Comparison of ENCODE assay signal across 7 mouse cellular contexts in genomic region chr15:25622867-25623471, GRCm38 (mm10). TPM values are rescaled to one million over a fixed set of nuclear protein-coding genes. Genes with fewer than 3 reads are reported as not detected.
DNase-seq lines count a peak whose midpoint lies in the region; ATAC-seq and TF ChIP-seq lines count a peak whose summit lies in the region.

No protein-coding gene starts in this region.

- H3K27ac ChIP-seq in hindbrain, embryonic 13.5 days = peak overlapping the region; percentile 60
- 0 out of 2 replicates have a peak overlapping the region, but pooled peaks have one; percentile 8 for H3K27ac ChIP-seq in midbrain, embryonic 15.5 days
- no peak overlapping the region for H3K27ac ChIP-seq in thymus, adult 2 months (ENCODE audit: control insufficient read depth, insufficient read depth, low read length)

- TF ChIP-seq CTCF in thymus, adult 2 months (IDR thresholded peaks at IDR 0.05; ENCODE audit: borderline replicate concordance, control insufficient read depth, extremely low read depth, insufficient read depth, low read length, poor library complexity) = peak; percentile 35; the same call in 1 of the 2 replicates

- H3K27me3 ChIP-seq in hindbrain, embryonic 13.5 days = peaks cover 16% of the 10 kb centered on the region
- 0 out of 2 replicates have a peak, but pooled peaks cover 10% of the 10 kb centered on the region for H3K27me3 ChIP-seq in midbrain, embryonic 15.5 days (replicated peaks)
- no peaks in the 10 kb centered on the region for H3K27me3 ChIP-seq in thymus, adult 2 months (ENCODE audit: control insufficient read depth, insufficient read depth, low read length)

- under 1% methylated on average over 61 of the region's 61 CpGs for WGBS in hindbrain, embryonic 13.5 days
- WGBS in midbrain, embryonic 15.5 days = under 1% methylated on average over 61 of the region's 61 CpGs
- WGBS in thymus, adult 2 months = under 1% methylated on average over 61 of the region's 61 CpGs

- no peaks in the 10 kb centered on the region for H3K36me3 ChIP-seq in hindbrain, embryonic 13.5 days
- H3K36me3 ChIP-seq in midbrain, embryonic 15.5 days (replicated peaks) = no peaks in the 10 kb centered on the region
- no peaks in the 10 kb centered on the region for H3K36me3 ChIP-seq in thymus, adult 2 months (ENCODE audit: control insufficient read depth, insufficient read depth, low read length)

- H3K9me3 ChIP-seq in hindbrain, embryonic 13.5 days = no peaks in the 10 kb centered on the region
- H3K9me3 ChIP-seq in midbrain, embryonic 15.5 days = no peaks in the 10 kb centered on the region

- DNase-seq in T-cell, adult 2 months (ENCODE audit: low spot score) = peak; percentile 50
- peak; percentile 23 to 54 for DNase-seq in cerebellum, adult 18-20 months
- DNase-seq in gastrocnemius, adult 18-20 months (ENCODE audit: low spot score) = peak; percentile 47
- peak; percentile 29 for DNase-seq in liver
- DNase-seq in thymus, adult 2 months = peak; percentile 69

- peak overlapping the region; percentile 99 for H3K4me2 ChIP-seq in hindbrain, embryonic 13.5 days
- peak overlapping the region; percentile 94 for H3K4me2 ChIP-seq in midbrain, embryonic 15.5 days

- no peak for TF ChIP-seq POLR2A in thymus, adult 2 months (IDR thresholded peaks at IDR 0.05; ENCODE audit: control insufficient read depth, extremely low read depth, insufficient read depth, low read length, poor library complexity)

- H3K4me3 ChIP-seq in hindbrain, embryonic 13.5 days = peak overlapping the region; percentile 72
- H3K4me3 ChIP-seq in midbrain, embryonic 15.5 days = peak overlapping the region; percentile 70
- peak overlapping the region; percentile 62 for H3K4me3 ChIP-seq in thymus, adult 2 months (ENCODE audit: control insufficient read depth, insufficient read depth, low read length)

- no peak for ATAC-seq in hindbrain, embryonic 13.5 days (ENCODE audit: low FRiP score)
- ATAC-seq in midbrain, embryonic 15.5 days (replicated peaks) = no peak

- H3K4me1 ChIP-seq in hindbrain, embryonic 13.5 days (replicated peaks) = peaks cover 29% of the 10 kb centered on the region
- peaks cover 19% of the 10 kb centered on the region for H3K4me1 ChIP-seq in midbrain, embryonic 15.5 days
- peaks cover 6% of the 10 kb centered on the region for H3K4me1 ChIP-seq in thymus, adult 2 months (replicated peaks; ENCODE audit: control insufficient read depth, insufficient read depth, low read length)

- H3K9ac ChIP-seq in hindbrain, embryonic 13.5 days = peak overlapping the region; percentile 77
- peak overlapping the region; percentile 40 for H3K9ac ChIP-seq in midbrain, embryonic 15.5 days

RNA-seq across cellular contexts. Expression of gene Myo10, which starts 0.6 kb away (rescaled TPM):
- total RNA-seq in gastrocnemius, adult 18-20 months (2021) = 10 to 100 TPM; 49.7 to 59.3 TPM
- polyA plus RNA-seq in hindbrain, embryonic 13.5 days (2015; fragmentation: Nextera tagmentation; extraction: Ambion mirVana) = 26.6 and 27.8 TPM in 2 replicates
- polyA plus RNA-seq in midbrain, embryonic 15.5 days (2015; fragmentation: Nextera tagmentation; extraction: Ambion mirVana) = 28.1 and 30.8 TPM in 2 replicates
- 26.1 and 29.9 TPM in 2 replicates for polyA plus RNA-seq in thymus, adult 2 months (2012; rRNA removed)
